Mouse (Mus musculus): ENCODE results near the gene Aldh1a2.

DNA sequence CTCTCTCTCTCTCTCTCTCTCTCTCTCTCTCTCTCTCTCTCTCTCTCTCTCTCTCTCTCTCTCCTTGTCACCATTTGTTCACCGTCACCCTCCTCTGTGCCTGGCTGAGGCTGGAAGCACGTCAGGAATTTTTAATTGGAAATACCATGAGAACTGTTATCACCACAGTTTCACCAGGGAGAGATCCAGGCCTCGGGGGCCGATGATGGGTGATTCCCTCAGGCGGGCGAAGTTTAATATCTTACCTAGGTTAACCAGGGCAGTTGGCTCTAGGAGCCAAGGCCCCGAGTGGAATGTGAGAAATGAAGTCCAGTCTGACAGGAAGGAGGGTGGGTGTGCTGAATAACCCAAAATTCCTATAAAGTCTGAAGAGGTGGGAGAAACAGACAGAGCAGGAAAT is 105.8 kb downstream of the Aldh1a2 start:
- TF ChIP-seq CTCF (IDR thresholded peaks at IDR 0.05; ENCODE audit: extremely low read depth, insufficient read depth, insufficient read length, insufficient replicate concordance) = no peak
- no peak for TF ChIP-seq POLR2A (IDR thresholded peaks at IDR 0.05; ENCODE audit: low read depth, low read length)
